Mouse (Mus musculus) CD4-positive helper T cell, adult 2 months (primary cell): ENCODE measurements around the gene Capn3.

Source experiments
- DNase-seq: peaks from one replicate; pipeline ENCODE4 v3.0.0-alpha.2; 2012; ENCODE audit warnings: low read depth, missing footprints, low spot score

Capn3 gene

GRCm38 (mm10) chr2:120482506-120483389 is 26.9 kb downstream of the Capn3 start:
- DNase-seq, result no peak

- DNase-seq, result no peak
Observed at GRCm38 (mm10) chr2:120484241-120484640, 28.4 kb downstream of the Capn3 start.

DNA sequence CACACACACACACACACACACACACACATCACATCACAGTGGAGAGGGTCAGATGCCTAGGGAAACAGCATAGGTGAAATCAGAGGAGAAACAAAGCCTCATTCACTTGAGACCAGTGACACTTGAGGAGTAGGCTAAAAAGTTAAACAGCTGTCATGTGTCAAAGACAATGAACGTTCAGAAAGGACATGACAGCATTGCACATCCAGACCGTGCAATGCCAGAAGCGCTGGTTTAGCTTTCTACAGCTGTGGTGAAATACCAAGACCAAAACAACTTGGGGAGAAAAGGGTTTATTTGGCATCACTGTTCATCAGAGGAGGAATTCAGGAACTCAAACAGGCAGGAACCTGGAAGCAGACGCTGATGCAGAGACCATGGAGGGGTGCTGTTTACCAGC is 37.4 kb downstream of the Capn3 start:
- DNase-seq, result no peak

DNA sequence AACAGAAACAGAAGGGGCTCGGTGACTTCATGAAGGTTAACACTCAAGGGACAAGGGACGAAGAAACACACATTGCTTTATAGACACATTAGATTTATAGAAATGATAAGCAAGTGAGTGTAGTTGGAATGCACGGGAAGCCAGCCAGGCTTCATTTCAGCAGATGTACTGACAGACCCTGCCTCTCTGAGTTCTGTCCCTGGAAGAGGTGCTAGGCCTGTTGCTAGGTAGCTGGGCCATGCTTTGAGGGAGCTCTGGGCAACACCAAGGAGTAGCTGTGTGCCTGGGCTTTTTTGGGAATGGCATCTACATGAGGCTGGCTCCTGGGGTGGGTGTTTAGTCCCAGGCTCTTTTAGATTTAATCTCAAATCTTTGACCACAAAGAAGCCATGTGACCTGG is 40.7 kb downstream of the Capn3 start:
- DNase-seq, result no peak

GRCm38 (mm10) chr2:120499971-120500471 is 44.2 kb downstream of the Capn3 start:
- DNase-seq, result peak; percentile 75

DNA sequence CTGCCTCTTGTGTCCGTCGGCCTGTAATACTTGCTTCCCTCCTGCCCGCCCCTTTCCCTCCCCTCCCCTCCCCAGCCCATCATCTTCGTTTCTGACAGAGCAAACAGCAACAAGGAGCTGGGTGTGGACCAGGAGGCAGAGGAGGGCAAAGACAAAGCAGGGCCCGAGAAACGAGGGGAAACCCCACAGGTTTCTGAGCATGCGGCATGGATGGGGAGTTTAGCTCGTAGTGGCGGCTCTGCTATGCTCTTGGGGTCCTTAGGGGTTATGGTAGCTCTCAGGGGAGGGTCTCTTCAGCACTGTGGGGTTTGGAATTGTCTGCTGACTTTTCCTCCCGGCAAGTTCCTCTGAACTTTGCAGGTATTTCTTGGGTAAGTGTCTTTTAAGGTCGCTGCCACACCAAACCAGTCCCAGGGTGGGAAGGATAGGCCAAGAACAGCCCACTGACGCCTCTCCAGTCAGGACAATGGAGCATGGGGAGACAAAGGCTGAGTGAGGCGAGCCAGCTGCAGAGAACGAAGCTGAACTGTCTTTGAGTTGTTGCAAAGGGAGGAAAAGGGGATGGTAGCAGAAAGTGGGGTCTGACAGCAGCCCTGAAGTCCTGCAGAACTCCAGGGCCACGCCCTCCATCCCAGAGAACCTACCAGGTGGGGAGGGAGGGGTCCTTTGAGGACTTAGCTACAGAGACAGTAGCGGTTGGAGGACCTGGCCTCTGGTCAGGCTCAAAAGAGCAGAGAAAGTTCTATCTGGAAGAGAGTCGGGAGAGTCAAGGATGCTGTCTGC is 45.5 kb downstream of the Capn3 start:
- peak; percentile 27 for DNase-seq

DNA sequence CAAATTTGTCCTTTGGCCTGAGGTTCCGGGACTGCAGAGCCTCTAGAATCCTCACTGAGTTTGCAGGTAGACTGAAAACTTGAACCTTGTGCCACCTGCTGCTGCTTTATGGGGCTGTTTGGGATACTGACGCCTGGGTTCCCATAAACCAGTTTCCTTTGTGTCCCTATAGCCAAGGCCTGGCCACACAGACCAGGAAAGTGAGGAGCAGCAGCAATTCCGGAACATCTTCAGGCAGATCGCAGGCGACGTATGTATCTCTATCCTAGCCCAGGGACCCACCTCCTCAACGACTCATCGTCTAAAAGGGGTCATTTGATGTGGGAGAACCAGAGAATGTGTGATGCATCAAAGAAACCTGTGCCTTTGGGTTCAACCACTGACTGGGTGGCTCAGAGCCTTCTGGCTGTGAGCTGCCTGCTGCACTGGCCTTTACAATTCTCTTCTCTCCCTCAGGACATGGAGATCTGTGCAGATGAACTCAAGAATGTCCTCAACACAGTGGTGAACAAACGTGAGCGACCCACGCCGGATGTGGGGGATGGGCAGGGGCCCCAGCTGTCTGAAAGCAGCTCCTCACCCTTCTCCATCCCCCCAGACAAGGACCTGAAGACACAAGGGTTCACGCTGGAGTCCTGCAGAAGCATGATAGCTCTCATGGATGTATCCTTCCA is 46.2 kb downstream of the Capn3 start:
- peak; percentile 59 for DNase-seq

- DNase-seq, result no peak
Observed at GRCm38 (mm10) chr2:120502605-120502990, 46.8 kb downstream of the Capn3 start.

- no peak for DNase-seq
Observed at GRCm38 (mm10) chr2:120503094-120503493, 47.3 kb downstream of the Capn3 start.

DNA sequence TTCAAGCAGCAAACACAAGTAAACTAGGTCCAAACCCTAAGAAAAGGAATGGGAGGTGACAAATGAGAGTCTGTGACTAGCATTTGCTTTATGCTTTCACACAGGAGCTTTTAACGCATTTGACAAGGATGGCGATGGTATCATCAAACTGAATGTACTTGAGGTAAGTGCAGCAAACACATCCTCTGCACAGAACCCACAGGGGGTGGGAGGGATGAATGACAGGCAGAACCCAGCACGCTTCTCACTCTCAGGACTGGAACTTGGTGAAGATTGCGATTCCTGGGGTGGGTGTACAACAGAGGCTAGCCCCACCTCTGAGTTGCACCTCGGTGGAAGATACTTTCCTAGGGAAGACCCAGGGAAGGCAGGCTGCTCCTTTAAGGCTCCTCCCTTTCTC is 48.2 kb downstream of the Capn3 start:
- no peak for DNase-seq

GRCm38 (mm10) chr2:120514181-120514580 is 58.4 kb downstream of the Capn3 start:
- DNase-seq, result no peak

- no peak for DNase-seq
Observed at GRCm38 (mm10) chr2:120518547-120519210, 62.9 kb downstream of the Capn3 start.

DNA sequence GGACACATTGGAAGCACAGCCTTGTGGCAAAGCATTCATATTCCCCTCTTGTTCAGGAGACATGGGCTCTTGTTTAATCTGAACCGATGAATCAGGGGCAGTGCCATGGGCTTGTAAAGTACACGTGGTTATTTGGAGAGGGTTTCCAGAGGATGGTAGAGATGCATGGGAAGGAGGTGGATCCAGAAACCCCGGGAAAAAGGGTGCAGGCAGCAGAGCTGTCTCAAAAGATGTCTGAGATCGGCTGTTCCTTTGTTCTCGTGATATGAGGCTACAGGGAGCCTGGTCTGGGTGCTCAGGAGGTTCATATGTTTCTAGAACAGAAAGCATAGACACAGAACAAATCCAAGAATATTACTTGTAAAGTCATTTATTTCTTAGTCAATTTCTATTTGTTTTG is 71.0 kb downstream of the Capn3 start:
- no peak for DNase-seq

- no peak for DNase-seq
Observed at GRCm38 (mm10) chr2:120529531-120529930, 73.7 kb downstream of the Capn3 start.

DNA sequence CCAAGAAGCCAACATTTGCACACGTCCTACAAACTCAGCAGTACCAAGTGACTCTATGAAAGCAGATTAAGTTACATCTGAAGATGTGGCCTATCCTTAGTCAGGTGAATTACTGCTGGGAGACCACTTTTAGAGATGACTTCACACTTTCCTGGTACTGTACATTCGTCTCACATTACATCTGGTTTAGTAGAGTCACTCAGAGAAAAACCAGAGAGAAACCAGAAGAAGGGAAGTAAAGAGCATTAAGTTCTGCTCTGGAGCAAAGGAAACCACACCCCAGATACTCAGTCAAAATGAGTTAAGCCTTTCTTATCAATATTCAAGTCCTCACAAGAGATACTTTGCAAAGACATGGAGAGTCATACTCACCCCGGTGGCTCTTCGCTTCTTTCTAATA is 75.4 kb downstream of the Capn3 start:
- DNase-seq, result no peak

DNA sequence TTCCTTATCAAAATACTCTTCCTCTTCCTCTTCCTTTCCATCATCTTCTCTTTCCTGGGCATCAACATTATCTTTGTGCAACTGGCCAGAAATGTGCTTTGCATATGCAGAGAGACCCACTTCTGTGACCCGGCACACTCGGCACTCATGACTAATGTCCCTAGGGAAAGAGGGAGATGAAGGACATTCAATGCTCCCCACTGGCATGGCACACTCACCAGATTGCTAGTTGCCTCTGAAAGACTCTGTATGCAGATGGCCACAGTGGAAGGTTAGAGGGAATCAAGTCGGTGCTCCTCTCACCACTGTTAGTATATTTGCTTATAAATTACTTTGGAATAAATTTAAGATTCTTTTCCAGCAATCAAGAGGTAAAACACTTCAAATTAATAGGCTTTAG is 83.5 kb downstream of the Capn3 start:
- no peak for DNase-seq

- DNase-seq, result no peak
Observed at GRCm38 (mm10) chr2:120539778-120540208, 84.0 kb downstream of the Capn3 start.

- DNase-seq, result no peak
Observed at GRCm38 (mm10) chr2:120544732-120545131, 88.9 kb downstream of the Capn3 start.
